Mouse (Mus musculus) monocyte, adult 5-6 weeks (primary cell): ENCODE data around the gene Mllt3. TPM values are rescaled to one million over a fixed set of nuclear protein-coding genes. Genes with fewer than 3 reads are reported as not detected.

ENCODE experiments used
- ATAC-seq: fragments of 153-309, 156-312 bp; replicated peaks from 2 replicates; pipeline ENCODE4 v1.8.0; 2017; ENCODE audit warnings: mild to moderate bottlenecking; ENCODE audit not compliant: low TSS enrichment, insufficient number of reproducible peaks, severe bottlenecking, poor library complexity, low FRiP score
- total RNA-seq: library from RNA; stranded (forward); fragments of 200-1000, 200-491, 200-594 nt; gene quantifications from 3 replicates; pipeline ENCODE4 v1.2.3, GENCODE M21; 2017

Mllt3 gene
- total RNA-seq: 13.2 to 52.2 TPM (median 41.9 TPM) in 3 replicates

- peak; percentile 74 for ATAC-seq
Observed at GRCm38 (mm10) chr4:88033216-88033653, at the start of gene Mllt3. Mllt3 (minus strand) TSS chr4:88033364.

DNA sequence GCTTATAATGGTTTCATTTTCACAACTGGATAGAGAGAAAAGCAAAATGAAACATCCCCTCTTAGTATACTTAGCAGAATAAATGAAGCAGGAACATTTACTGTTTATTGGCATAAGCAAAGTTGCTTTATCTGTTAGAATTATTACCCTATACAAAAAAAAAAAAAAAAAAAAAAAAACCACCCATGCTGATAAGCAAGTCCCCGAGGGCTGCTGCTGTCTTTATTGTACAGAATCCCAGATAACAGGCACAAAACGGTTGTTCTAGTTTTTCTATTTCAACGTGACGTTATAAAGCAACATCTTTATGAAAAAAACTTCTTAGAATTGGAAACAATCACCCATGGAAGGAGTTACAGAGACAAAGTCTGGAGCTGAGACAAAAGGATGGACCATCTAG is 49.2 kb upstream of the Mllt3 start:
- no peak for ATAC-seq

DNA sequence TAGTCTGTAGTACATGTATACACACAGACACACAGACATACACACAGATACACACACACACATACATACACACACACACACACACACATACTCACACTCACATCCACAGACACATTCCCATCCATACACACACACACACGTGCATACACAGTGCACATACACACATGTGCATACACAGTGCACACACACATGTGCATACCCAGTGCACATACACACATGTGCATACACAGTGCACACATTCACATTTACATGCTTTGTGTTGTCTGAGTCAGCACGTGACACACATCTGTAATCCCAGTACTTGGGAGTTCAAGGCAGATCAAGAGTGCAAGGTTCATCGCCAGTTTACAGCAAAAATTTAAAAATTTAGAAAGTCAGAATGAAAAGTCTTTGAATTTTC is 48.7 kb upstream of the Mllt3 start:
- ATAC-seq: no peak

DNA sequence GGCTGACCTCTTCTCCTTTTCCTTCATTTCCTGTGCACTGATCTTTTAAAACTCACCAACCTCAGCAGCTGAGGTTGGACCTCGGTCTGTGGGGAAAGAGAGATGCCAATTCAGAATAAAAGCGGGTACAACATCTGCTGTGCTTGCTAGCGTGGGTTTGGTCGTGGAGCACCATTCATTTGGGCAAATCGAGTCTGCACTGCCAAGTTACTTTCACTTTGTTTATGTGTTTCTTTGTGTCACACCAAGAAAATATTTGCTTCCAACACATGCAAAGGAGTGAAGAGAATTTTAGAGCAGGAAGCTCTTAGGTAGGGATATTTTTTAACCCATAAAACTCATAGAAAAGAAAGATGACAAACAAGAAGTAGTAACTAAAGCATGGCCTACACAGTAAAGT is 48.3 kb upstream of the Mllt3 start:
- ATAC-seq: no peak

- ATAC-seq: no peak
Observed at GRCm38 (mm10) chr4:88078983-88079382, 45.8 kb upstream of the Mllt3 start.

- no peak for ATAC-seq
Observed at GRCm38 (mm10) chr4:88075388-88075787, 42.2 kb upstream of the Mllt3 start.

- peak; percentile 43; the same call in 1 of the 2 replicates for ATAC-seq
Observed at GRCm38 (mm10) chr4:88046280-88046679, 13.1 kb upstream of the Mllt3 start.

GRCm38 (mm10) chr4:88045151-88045550 is 12.0 kb upstream of the Mllt3 start:
- ATAC-seq: no peak

DNA sequence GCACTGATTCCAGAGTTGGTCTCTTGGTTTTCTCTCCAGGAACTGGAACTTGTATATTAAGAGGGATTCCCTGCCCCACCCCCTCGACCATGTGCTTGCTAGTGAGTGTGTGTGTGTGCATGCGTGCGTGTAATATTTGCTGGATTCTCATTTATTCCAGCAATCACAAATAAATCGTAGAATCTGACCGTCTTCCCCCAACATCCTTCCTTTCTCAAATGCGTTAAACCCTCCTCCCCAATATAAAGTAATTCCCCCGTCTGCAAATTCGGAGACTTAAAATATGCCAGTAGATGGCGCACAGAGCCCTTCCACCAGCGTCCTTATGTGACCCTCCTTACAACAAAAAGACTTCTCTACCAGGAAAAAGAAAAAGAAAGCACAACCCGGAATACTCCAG is 2.2 kb upstream of the Mllt3 start:
- no peak for ATAC-seq

DNA sequence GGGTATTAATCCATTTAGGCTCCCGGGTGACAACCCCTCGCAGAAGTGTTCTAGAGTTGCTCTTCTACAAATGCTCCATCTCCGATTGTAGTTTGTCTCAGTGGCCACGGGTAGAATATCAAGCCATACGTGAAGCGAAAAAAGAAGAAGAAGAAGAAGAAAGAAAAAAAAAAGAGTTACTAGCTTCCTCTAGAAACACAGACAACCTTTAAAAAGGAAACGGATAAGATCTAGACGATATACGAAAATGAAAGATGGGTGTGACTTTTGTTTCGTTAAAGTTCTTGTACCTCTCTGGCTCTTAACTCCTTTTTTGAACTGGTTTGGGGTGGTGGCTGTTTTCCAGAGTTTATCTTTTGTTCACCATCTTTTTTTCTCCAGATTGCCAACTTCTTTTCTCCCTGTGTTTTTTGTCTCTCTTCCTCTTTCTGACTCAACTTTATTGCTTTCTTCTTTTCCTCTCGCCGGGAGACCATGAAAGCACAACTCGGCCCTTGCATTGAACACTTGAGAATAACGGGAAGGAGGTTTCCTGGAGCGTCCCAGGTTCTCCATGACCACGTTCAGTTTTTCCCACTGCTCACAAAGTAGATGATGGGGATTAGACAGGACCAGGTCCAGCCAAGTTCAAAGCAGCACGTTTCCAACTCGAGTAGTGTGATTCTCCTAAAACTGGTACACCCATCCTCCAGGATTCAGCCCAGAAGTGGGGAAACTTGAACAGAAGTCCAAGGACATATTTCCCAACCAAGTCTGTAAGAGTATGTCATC is 1.4 kb upstream of the Mllt3 start:
- ATAC-seq: no peak

GRCm38 (mm10) chr4:88033729-88034386 is 694 bp upstream of the Mllt3 start:
- no peak for ATAC-seq

DNA sequence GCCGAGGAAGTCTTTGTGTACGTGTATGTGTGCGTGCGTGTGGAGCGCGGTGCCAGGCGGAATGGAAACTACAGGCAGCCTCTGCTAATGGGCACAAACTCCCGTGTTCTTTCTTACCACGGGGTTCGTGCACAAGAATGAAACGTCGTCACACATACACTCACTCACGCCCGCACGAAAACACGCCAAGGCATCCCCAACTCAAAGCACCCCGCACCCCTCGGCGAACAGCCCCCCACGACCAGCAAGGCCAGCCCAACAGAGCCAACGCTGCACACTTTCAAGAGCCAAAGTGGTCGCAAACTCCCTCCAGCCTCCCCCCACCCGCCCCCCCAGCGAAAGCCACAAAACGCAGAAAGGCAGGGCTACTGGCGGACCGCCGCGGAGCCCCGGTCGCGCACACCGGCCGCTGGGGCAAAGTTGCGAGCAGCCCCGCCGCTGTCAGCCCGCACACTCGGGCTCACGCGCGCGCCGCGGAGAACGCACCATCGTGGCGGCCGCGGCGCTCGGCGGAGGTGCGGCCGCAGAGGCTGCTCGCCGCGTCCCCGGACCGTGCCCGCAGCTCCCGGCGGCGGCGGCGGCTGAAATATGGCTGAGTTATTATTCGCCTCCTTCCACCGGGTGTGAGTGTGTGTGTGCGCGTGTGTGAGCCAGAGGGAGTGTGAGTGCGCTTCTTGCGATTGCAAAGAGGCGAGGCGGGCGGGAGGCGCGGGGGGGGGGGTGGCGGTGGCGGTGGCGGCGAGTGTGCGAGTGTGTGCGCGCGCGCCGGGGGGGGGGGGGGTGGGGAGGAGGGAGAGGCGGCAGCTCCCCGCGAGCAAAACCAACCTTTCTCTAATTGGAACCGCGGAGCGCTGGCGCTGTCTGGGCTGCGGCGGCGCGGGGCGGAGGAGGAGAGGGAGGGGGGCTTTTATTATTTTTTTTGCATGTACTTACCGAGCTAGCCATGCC is 739 bp downstream of the Mllt3 start:
- ATAC-seq: peak; percentile 25; the same call in 1 of the 2 replicates

- ATAC-seq: no peak
Observed at GRCm38 (mm10) chr4:88031211-88032150, 1.7 kb downstream of the Mllt3 start.

GRCm38 (mm10) chr4:88023567-88023966 is 9.6 kb downstream of the Mllt3 start:
- ATAC-seq: no peak

GRCm38 (mm10) chr4:88022623-88023022 is 10.5 kb downstream of the Mllt3 start:
- no peak for ATAC-seq

DNA sequence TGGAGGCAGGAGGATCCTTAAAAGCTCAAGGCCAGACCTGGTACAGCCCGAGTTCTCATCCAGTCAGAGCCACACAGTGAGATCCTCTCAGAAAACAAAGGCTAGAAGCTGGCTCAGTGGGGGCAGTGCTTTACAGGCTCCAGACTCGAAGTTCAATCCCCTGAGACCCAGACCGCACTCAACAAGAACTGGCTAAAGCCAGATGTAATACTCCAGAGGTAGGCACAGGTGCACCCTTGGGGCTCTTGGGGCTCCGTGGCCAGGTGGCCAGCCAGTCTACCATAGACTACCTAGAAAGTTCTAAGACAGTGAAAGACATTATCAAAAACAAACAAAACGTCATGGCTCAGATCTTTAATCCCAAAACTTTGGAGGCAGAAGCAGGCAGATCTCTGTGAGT is 12.7 kb downstream of the Mllt3 start:
- no peak for ATAC-seq

GRCm38 (mm10) chr4:88019645-88020044 is 13.5 kb downstream of the Mllt3 start:
- no peak for ATAC-seq
